Mouse (Mus musculus) olfactory bulb, adult 2 months (tissue): ENCODE measurements around the gene Cox7a1. TPM values are rescaled to one million over a fixed set of nuclear protein-coding genes. Genes with fewer than 3 reads are reported as not detected.

Source experiments
- H3K27ac ChIP-seq: fragments of 200-500 bp; 2 replicates; pipeline ENCODE4 v1.5.1; 2012; ENCODE audit warnings: low read depth, low read length; ENCODE audit not compliant: insufficient read depth
- H3K4me1 ChIP-seq: fragments of 200-500 bp; 2 replicates; pipeline ENCODE4 v1.6.1; 2012; ENCODE audit warnings: low read length; ENCODE audit not compliant: control insufficient read depth, insufficient read depth
- H3K4me3 ChIP-seq: fragments of 200-500 bp; 2 replicates; pipeline ENCODE4 v1.5.1; 2012; ENCODE audit warnings: mild to moderate bottlenecking, low read depth, low read length, moderate library complexity; ENCODE audit not compliant: insufficient read depth
- CTCF ChIP-seq: fragments of 200-500 bp; IDR thresholded peaks from 2 replicates; pipeline ENCODE4 v1.5.1; 2012; ENCODE audit warnings: low read depth, mild to moderate bottlenecking, low read length, moderate library complexity; ENCODE audit not compliant: insufficient read depth
- POLR2A ChIP-seq: fragments of 200-500 bp; IDR thresholded peaks from 2 replicates; pipeline ENCODE4 v1.6.1; 2012; ENCODE audit warnings: mild to moderate bottlenecking, low read depth, low read length, moderate library complexity; ENCODE audit not compliant: insufficient read depth
- WGBS: fragments of 180-500 bp; shearing (Covaris S2); methylation state at CpG from one replicate; pipeline ENCODE4 v1.1.7; 2018; 5-methylcytosine and 5-hydroxymethylcytosine counted together
- polyA plus RNA-seq: library from polyadenylated mRNA; stranded (reverse); fragments of >200 nt; gene quantifications from 2 replicates; pipeline ENCODE4 v1.2.4, GENCODE M21; 2012; ENCODE audit warnings: low replicate concordance; ENCODE audit not compliant: missing spikeins, insufficient read depth, insufficient read length

Cox7a1 gene
- polyA plus RNA-seq, 1 experiment, result not detected

GRCm38 (mm10) chr7:30211025-30211424 lies 27.1 kb downstream of the Cox7a1 start:
- 46% methylated on average over 4 of the region's 4 CpGs for WGBS

GRCm38 (mm10) chr7:30213881-30214280 lies 29.9 kb downstream of the Cox7a1 start:
- Histone ChIP-seq H3K4me3 (no peak overlapping the region), H3K27ac (no peak overlapping the region), H3K4me1 (no peaks in the 10 kb centered on the region)
- TF ChIP-seq POLR2A (no peak), CTCF (no peak)
- WGBS, result 95% methylated on average over 3 of the region's 3 CpGs

More at GRCm38 (mm10) chr7:30211025-30211424, 27.1 kb downstream of the Cox7a1 start:
- no peak overlapping the region for H3K4me3 ChIP-seq
- H3K27ac ChIP-seq, result no peak overlapping the region
- TF ChIP-seq CTCF, result no peak
- TF ChIP-seq POLR2A, result no peak
- no peaks in the 10 kb centered on the region for H3K4me1 ChIP-seq

GRCm38 (mm10) chr7:30215875-30216274 lies 31.9 kb downstream of the Cox7a1 start:
- 67% methylated on average over 3 of the region's 3 CpGs for WGBS
- TF ChIP-seq POLR2A (no peak), CTCF (no peak)
- Histone ChIP-seq H3K4me1 (peaks cover 7% of the 10 kb centered on the region), H3K27ac (no peak overlapping the region), H3K4me3 (no peak overlapping the region)

- Histone ChIP-seq H3K4me1 (peaks cover 7% of the 10 kb centered on the region), H3K4me3 (no peak overlapping the region), H3K27ac (no peak overlapping the region)
- WGBS, result 2% methylated on average over 15 of the region's 16 CpGs
- no peak for TF ChIP-seq POLR2A
- peak; percentile 76; the same call in 1 of the 2 replicates for TF ChIP-seq CTCF
Measured at GRCm38 (mm10) chr7:30216723-30217151, 32.8 kb downstream of the Cox7a1 start.

- 88% methylated on average over 2 of the region's 2 CpGs for WGBS
- H3K4me1 ChIP-seq, result peaks cover 7% of the 10 kb centered on the region
- H3K27ac ChIP-seq, result no peak overlapping the region
- TF ChIP-seq CTCF (no peak), POLR2A (no peak)
- H3K4me3 ChIP-seq, result no peak overlapping the region
Measured at GRCm38 (mm10) chr7:30217277-30217676, 33.3 kb downstream of the Cox7a1 start.

GRCm38 (mm10) chr7:30219293-30220007 lies 35.5 kb downstream of the Cox7a1 start:
- peaks cover 7% of the 10 kb centered on the region for H3K4me1 ChIP-seq
- TF ChIP-seq POLR2A, result no peak
- TF ChIP-seq CTCF, result no peak
- 5% methylated on average over 16 of the region's 16 CpGs for WGBS
- H3K4me3 ChIP-seq, result peak overlapping the region; percentile 37
- peak overlapping the region; percentile 26; the same call in 1 of the 2 replicates for H3K27ac ChIP-seq

- H3K27ac ChIP-seq, result no peak overlapping the region
- peaks cover 7% of the 10 kb centered on the region for H3K4me1 ChIP-seq
- H3K4me3 ChIP-seq, result no peak overlapping the region
- 2% methylated on average over 11 of the region's 11 CpGs for WGBS
- TF ChIP-seq CTCF (no peak), POLR2A (no peak)
Measured at GRCm38 (mm10) chr7:30220008-30220356, 36.0 kb downstream of the Cox7a1 start.

- Histone ChIP-seq H3K4me1 (peaks cover 7% of the 10 kb centered on the region), H3K27ac (no peak overlapping the region), H3K4me3 (no peak overlapping the region)
- TF ChIP-seq CTCF, result no peak
- 64% methylated on average over 3 of the region's 3 CpGs for WGBS
Measured at GRCm38 (mm10) chr7:30221433-30221832, 37.5 kb downstream of the Cox7a1 start.

- WGBS, result 97% methylated on average over 5 of the region's 5 CpGs
- Histone ChIP-seq H3K4me3 (no peak overlapping the region), H3K27ac (no peak overlapping the region), H3K4me1 (peaks cover 7% of the 10 kb centered on the region)
- TF ChIP-seq POLR2A (no peak), CTCF (no peak)
Measured at GRCm38 (mm10) chr7:30222205-30222604, 38.3 kb downstream of the Cox7a1 start.
